Mouse (Mus musculus): ENCODE data around the gene AW209491. TPM values are rescaled to one million over a fixed set of nuclear protein-coding genes. Genes with fewer than 3 reads are reported as not detected.

The AW209491 gene
- polyA plus RNA-seq, 1 experiment from 2014 or later = 28.9 TPM

DNA sequence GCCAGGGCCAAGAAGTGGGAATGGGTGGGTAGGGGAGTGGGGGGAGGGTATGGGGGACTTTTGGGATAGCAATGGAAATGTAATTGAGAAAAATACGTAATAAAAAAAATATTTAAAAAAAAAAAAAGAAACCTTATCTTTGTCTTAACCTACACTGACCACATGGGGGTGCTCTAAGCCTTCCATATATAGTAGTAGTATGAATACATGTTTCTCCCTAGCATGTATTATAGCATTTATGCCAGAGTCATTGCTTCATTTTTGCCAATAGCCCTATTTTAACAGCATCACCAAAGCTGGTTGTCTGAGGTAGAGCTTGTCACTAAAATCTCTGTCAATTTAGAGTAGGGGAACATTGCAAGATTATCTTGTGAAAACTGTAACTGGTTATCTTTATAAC lies 19.3 kb downstream of the AW209491 start:
- WGBS = 18% methylated on average over 1 of the region's 1 CpGs
- Histone ChIP-seq H3K9me3 (ENCODE audit: low read length) (no peaks in the 10 kb centered on the region), H3K4me2 (replicated peaks; ENCODE audit: low read depth, low read length) (no peak overlapping the region), H3K9ac (replicated peaks; ENCODE audit: low read length) (no peak overlapping the region), H3K36me3 (ENCODE audit: insufficient read depth, low read length) (no peaks in the 10 kb centered on the region), H3K4me1 (ENCODE audit: insufficient read depth, low read length) (no peaks in the 10 kb centered on the region), H3K4me3 (ENCODE audit: low read length) (no peak overlapping the region), H3K27ac (ENCODE audit: low read length) (no peak overlapping the region), H3K27me3 (ENCODE audit: insufficient read depth, low read length) (no peaks in the 10 kb centered on the region)
- no peak for ATAC-seq (ENCODE audit: low FRiP score, low TSS enrichment)

DNA sequence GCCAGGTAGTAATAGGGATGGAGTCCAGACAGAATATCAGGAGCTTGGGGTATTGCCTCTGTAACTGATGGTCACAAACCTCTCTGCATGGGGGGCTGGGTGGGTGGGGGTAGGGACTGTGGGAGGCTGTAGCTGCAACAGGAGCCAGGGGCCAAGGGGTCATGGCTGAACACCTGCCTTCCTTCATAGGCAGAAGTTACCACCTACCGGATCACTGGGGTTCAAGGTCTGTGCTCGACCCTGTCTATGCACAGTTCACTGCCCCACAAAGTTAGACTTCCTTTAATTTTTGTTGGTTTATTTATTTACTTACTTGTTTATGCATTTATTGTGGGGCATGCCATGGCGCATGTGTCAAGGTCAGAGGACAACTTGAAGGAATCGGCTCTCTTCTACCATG lies 37.2 kb downstream of the AW209491 start:
- Histone ChIP-seq H3K4me1 (ENCODE audit: insufficient read depth, low read length) (no peaks in the 10 kb centered on the region), H3K9ac (replicated peaks; ENCODE audit: low read length) (no peak overlapping the region), H3K4me2 (replicated peaks; ENCODE audit: low read depth, low read length) (no peak overlapping the region), H3K9me3 (ENCODE audit: low read length) (no peaks in the 10 kb centered on the region), H3K4me3 (ENCODE audit: low read length) (no peak overlapping the region), H3K27ac (ENCODE audit: low read length) (no peak overlapping the region), H3K36me3 (ENCODE audit: insufficient read depth, low read length) (no peaks in the 10 kb centered on the region), H3K27me3 (ENCODE audit: insufficient read depth, low read length) (no peaks in the 10 kb centered on the region)
- no peak for ATAC-seq (ENCODE audit: low FRiP score, low TSS enrichment)
- WGBS = 58% methylated on average over 4 of the region's 4 CpGs

DNA sequence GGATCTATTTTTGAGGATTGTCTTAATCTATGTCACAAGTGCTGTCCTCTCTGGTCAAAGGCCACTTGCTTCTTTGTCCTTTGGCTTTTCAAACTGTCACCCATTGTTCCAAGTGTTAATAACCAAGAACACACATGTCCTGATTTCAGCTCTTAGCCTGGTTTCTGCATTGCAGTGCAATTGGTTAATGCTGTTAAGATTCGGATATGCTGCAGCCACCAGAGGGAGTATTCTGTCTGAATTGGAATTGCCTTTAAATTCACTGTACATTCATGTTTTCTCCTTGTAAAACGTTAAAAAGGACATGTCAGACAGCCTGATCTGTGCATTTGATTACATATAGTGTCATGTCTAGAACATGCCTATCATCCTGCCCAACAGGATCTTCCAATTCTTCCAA lies 40.4 kb downstream of the AW209491 start:
- Histone ChIP-seq H3K4me3 (ENCODE audit: low read length) (no peak overlapping the region), H3K9me3 (ENCODE audit: low read length) (no peaks in the 10 kb centered on the region), H3K4me2 (replicated peaks; ENCODE audit: low read depth, low read length) (no peak overlapping the region), H3K27ac (ENCODE audit: low read length) (no peak overlapping the region), H3K9ac (replicated peaks; ENCODE audit: low read length) (no peak overlapping the region), H3K4me1 (ENCODE audit: insufficient read depth, low read length) (no peaks in the 10 kb centered on the region), H3K27me3 (ENCODE audit: insufficient read depth, low read length) (no peaks in the 10 kb centered on the region), H3K36me3 (ENCODE audit: insufficient read depth, low read length) (no peaks in the 10 kb centered on the region)
- ATAC-seq (ENCODE audit: low FRiP score, low TSS enrichment) = no peak
- WGBS = 48% methylated on average over 2 of the region's 2 CpGs

Other genes with a start within 250 kb of the AW209491 start
- 0.14 and 0.27 TPM in 2 replicates for gene Hecw1, start 106.9 kb upstream of the AW209491 start, polyA plus RNA-seq (2015; fragmentation: Nextera tagmentation; extraction: Ambion mirVana)
- 107 and 108 TPM in 2 replicates for gene Mrpl32, start 17.0 kb upstream of the AW209491 start, polyA plus RNA-seq (2015; fragmentation: Nextera tagmentation; extraction: Ambion mirVana)
- gene Psma2, start 16.9 kb upstream of the AW209491 start, polyA plus RNA-seq (2015; fragmentation: Nextera tagmentation; extraction: Ambion mirVana) = 192 and 210 TPM in 2 replicates